Mouse (Mus musculus) MEL (cell line): Measurements from ENCODE around the gene Dgcr8. TPM values are rescaled to one million over a fixed set of nuclear protein-coding genes. Genes with fewer than 3 reads are reported as not detected.
A peak's percentile ranks its signal among the peaks of the same experiment; 100 is the strongest.
"Not testable (repeated sequence)": the region's sequence is repeated elsewhere in the genome, so short reads cannot be mapped to it uniquely, and the experiment has no call there.

Source experiments
- DNase-seq: peaks from one replicate; pipeline ENCODE4 v3.0.0; 2011; ENCODE audit warnings: low read depth, low spot score
- H3K27ac ChIP-seq: 2 replicates; pipeline ENCODE4 v1.5.1; 2012; ENCODE audit warnings: low read depth, mild to moderate bottlenecking, control low read depth, low read length, moderate library complexity; ENCODE audit not compliant: control insufficient read depth
- H3K27me3 ChIP-seq, 2 experiments: fragments of 150-350 bp in 1 of 2; sonication (generic) in 1 of 2; 2 replicates each; pipeline ENCODE4 v1.6.1; 2012; ENCODE audit warnings: low read length in 2 of 2, mild to moderate bottlenecking in 2 of 2, improper control_type of control experiment in 1 of 2, moderate library complexity in 1 of 2; ENCODE audit not compliant: insufficient read depth in 2 of 2, control insufficient read depth in 1 of 2
- H3K36me3 ChIP-seq, 2 experiments: 2 replicates each; pipeline ENCODE4 v1.6.1; 2012 to 2014; ENCODE audit warnings: low read length in 2 of 2, improper control_type of control experiment in 1 of 2, inconsistent platforms in 1 of 2, mild to moderate bottlenecking in 1 of 2; ENCODE audit not compliant: insufficient read depth in 2 of 2, control insufficient read depth in 1 of 2
- H3K4me1 ChIP-seq, 2 experiments: fragments of 150-350 bp in 1 of 2; sonication (generic) in 1 of 2; 2 replicates each; pipeline ENCODE4 v1.6.1; 2012; ENCODE audit warnings: low read length in 2 of 2, improper control_type of control experiment in 1 of 2, mild to moderate bottlenecking in 1 of 2; ENCODE audit not compliant: insufficient read depth in 2 of 2, control insufficient read depth in 1 of 2
- H3K4me3 ChIP-seq, 2 experiments: fragments of 150-350 bp in 1 of 2; sonication (generic) in 1 of 2; 2 replicates each; pipeline ENCODE4 v1.5.1; 2012; ENCODE audit warnings: low read depth in 2 of 2, low read length in 2 of 2, mild to moderate bottlenecking in 2 of 2, moderate library complexity in 2 of 2, control low read depth in 1 of 2, improper control_type of control experiment in 1 of 2; ENCODE audit not compliant: control insufficient read depth in 1 of 2, insufficient read depth in 1 of 2
- H3K79me2 ChIP-seq: 2 replicates; pipeline ENCODE4 v1.6.1; 2012; ENCODE audit warnings: mild to moderate bottlenecking, low read length, moderate library complexity; ENCODE audit not compliant: control insufficient read depth, poor library complexity, insufficient read depth
- H3K9ac ChIP-seq: 2 replicates; pipeline ENCODE4 v1.6.1; 2012; ENCODE audit warnings: low read depth, mild to moderate bottlenecking, control low read depth, low read length, moderate library complexity; ENCODE audit not compliant: control insufficient read depth, poor library complexity, severe bottlenecking
- H3K9me3 ChIP-seq: fragments of 150-350 bp; sonication (generic); replicated peaks from 2 replicates; pipeline ENCODE4 v1.6.1; 2012; ENCODE audit warnings: mild to moderate bottlenecking, low read length, improper control_type of control experiment, moderate library complexity; ENCODE audit not compliant: insufficient read depth
- CHD1 ChIP-seq: IDR thresholded peaks from 2 replicates; pipeline ENCODE4 v1.6.1; 2012; ENCODE audit warnings: low read depth, mild to moderate bottlenecking, inconsistent platforms, low read length, improper control_type of control experiment
- CHD2 ChIP-seq: IDR thresholded peaks from 2 replicates; pipeline ENCODE4 v1.6.1; 2011; ENCODE audit warnings: low read length, improper control_type of control experiment
- CTCF ChIP-seq, 3 experiments: IDR thresholded peaks in 2 of 3; conservative IDR thresholded peaks in 1 of 3; 2 replicates each; pipeline ENCODE4 v1.5.1; 2011 to 2012; ENCODE audit warnings: low read length in 3 of 3, low read depth in 2 of 3, mild to moderate bottlenecking in 2 of 3, improper control_type of control experiment in 1 of 3, inconsistent platforms in 1 of 3, mixed read lengths in 1 of 3, moderate library complexity in 1 of 3; ENCODE audit not compliant: control insufficient read depth in 1 of 3, insufficient read depth in 1 of 3, poor library complexity in 1 of 3, severe bottlenecking in 1 of 3
- E2F4 ChIP-seq: IDR thresholded peaks from 2 replicates; pipeline ENCODE4 v1.6.1; 2011; ENCODE audit warnings: low read depth, low read length, improper control_type of control experiment, borderline replicate concordance
- ELF1 ChIP-seq: IDR thresholded peaks from 2 replicates; pipeline ENCODE4 v1.6.1; 2014; ENCODE audit warnings: low read depth, mild to moderate bottlenecking, inconsistent platforms, low read length, improper control_type of control experiment, moderate library complexity
- EP300 ChIP-seq, 2 experiments: IDR thresholded peaks; 2 replicates each; pipeline ENCODE4 v1.6.1; 2011; ENCODE audit warnings: improper control_type of control experiment in 2 of 2, low read length in 2 of 2, low read depth in 1 of 2, mild to moderate bottlenecking in 1 of 2
- ETS1 ChIP-seq: IDR thresholded peaks from 2 replicates; pipeline ENCODE4 v1.6.1; 2012; ENCODE audit warnings: low read depth, mild to moderate bottlenecking, inconsistent platforms, low read length, improper control_type of control experiment, moderate library complexity
- GABPA ChIP-seq: IDR thresholded peaks from 2 replicates; pipeline ENCODE4 v1.6.1; 2012; ENCODE audit warnings: low read depth, mild to moderate bottlenecking, inconsistent platforms, low read length, improper control_type of control experiment, moderate library complexity
- GATA1 ChIP-seq: IDR thresholded peaks from 2 replicates; pipeline ENCODE4 v1.6.1; 2011; ENCODE audit warnings: low read depth, low read length, improper control_type of control experiment
- HCFC1 ChIP-seq: IDR thresholded peaks from 2 replicates; pipeline ENCODE4 v1.6.1; 2012; ENCODE audit warnings: low read depth, mild to moderate bottlenecking, inconsistent platforms, low read length, improper control_type of control experiment, moderate library complexity
- KAT2A ChIP-seq: conservative IDR thresholded peaks from 2 replicates; pipeline ENCODE4 v1.6.1; 2012; ENCODE audit warnings: low read depth, low read length, improper control_type of control experiment, inconsistent platforms
- MAFK ChIP-seq: IDR thresholded peaks from 2 replicates; pipeline ENCODE4 v1.6.1; 2011; ENCODE audit warnings: low read depth, mild to moderate bottlenecking, low read length, improper control_type of control experiment, borderline replicate concordance
- MAZ ChIP-seq: IDR thresholded peaks from 2 replicates; pipeline ENCODE4 v1.6.1; 2012; ENCODE audit warnings: low read depth, mild to moderate bottlenecking, inconsistent platforms, low read length, improper control_type of control experiment
- MEF2A ChIP-seq: IDR thresholded peaks from 2 replicates; pipeline ENCODE4 v1.6.1; 2014; ENCODE audit warnings: low read depth, mild to moderate bottlenecking, inconsistent platforms, low read length, improper control_type of control experiment; ENCODE audit not compliant: poor library complexity, insufficient replicate concordance, severe bottlenecking; ENCODE audit errors: extremely low read depth
- MXI1 ChIP-seq: IDR thresholded peaks from 2 replicates; pipeline ENCODE4 v1.6.1; 2011; ENCODE audit warnings: mild to moderate bottlenecking, low read depth, low read length, improper control_type of control experiment
- MYB ChIP-seq: IDR thresholded peaks from 2 replicates; pipeline ENCODE4 v1.6.1; 2011; ENCODE audit warnings: mild to moderate bottlenecking, low read depth, low read length, improper control_type of control experiment
- MYC ChIP-seq: IDR thresholded peaks from 2 replicates; pipeline ENCODE4 v1.6.1; 2011; ENCODE audit warnings: low read depth, mild to moderate bottlenecking, low read length, improper control_type of control experiment, moderate library complexity
- NELFE ChIP-seq: IDR thresholded peaks from 2 replicates; pipeline ENCODE4 v1.6.1; 2011; ENCODE audit warnings: low read depth, low read length, improper control_type of control experiment
- NRF1 ChIP-seq: IDR thresholded peaks from 2 replicates; pipeline ENCODE4 v1.6.1; 2014; ENCODE audit warnings: low read depth, mild to moderate bottlenecking, inconsistent platforms, low read length, improper control_type of control experiment, moderate library complexity; ENCODE audit not compliant: poor library complexity, insufficient read depth, severe bottlenecking
- POLR2A ChIP-seq, 2 experiments: IDR thresholded peaks; 2 replicates each; pipeline ENCODE4 v1.6.1; 2011 to 2012; ENCODE audit warnings: low read length in 2 of 2, mild to moderate bottlenecking in 2 of 2, control low read depth in 1 of 2, improper control_type of control experiment in 1 of 2, low read depth in 1 of 2, moderate library complexity in 1 of 2; ENCODE audit not compliant: control insufficient read depth in 1 of 2, insufficient read depth in 1 of 2, poor library complexity in 1 of 2
- POLR2AphosphoS2 ChIP-seq: IDR thresholded peaks from 2 replicates; pipeline ENCODE4 v1.6.1; 2011; ENCODE audit warnings: low read length, improper control_type of control experiment
- RAD21 ChIP-seq: IDR thresholded peaks from 2 replicates; pipeline ENCODE4 v1.6.1; 2011; ENCODE audit warnings: mild to moderate bottlenecking, low read depth, low read length, improper control_type of control experiment
- RCOR1 ChIP-seq: IDR thresholded peaks from 2 replicates; pipeline ENCODE4 v1.6.1; 2012; ENCODE audit warnings: low read depth, mild to moderate bottlenecking, inconsistent platforms, low read length, improper control_type of control experiment
- SIN3A ChIP-seq: IDR thresholded peaks from 2 replicates; pipeline ENCODE4 v1.6.1; 2012; ENCODE audit warnings: low read length, improper control_type of control experiment, inconsistent platforms
- TBP ChIP-seq: IDR thresholded peaks from 2 replicates; pipeline ENCODE4 v1.8.0; 2011; ENCODE audit warnings: low read depth, low read length, improper control_type of control experiment
- UBTF ChIP-seq: IDR thresholded peaks from 2 replicates; pipeline ENCODE4 v1.6.1; 2012; ENCODE audit warnings: low read depth, mild to moderate bottlenecking, inconsistent platforms, low read length, improper control_type of control experiment, moderate library complexity, borderline replicate concordance; ENCODE audit not compliant: insufficient read depth
- USF2 ChIP-seq, 2 experiments: IDR thresholded peaks; 2 replicates each; pipeline ENCODE4 v1.6.1; 2011 to 2012; ENCODE audit warnings: improper control_type of control experiment in 2 of 2, low read length in 2 of 2, borderline replicate concordance in 1 of 2, inconsistent platforms in 1 of 2, low read depth in 1 of 2, mild to moderate bottlenecking in 1 of 2; ENCODE audit not compliant: insufficient read depth in 1 of 2
- ZKSCAN1 ChIP-seq: IDR thresholded peaks from 2 replicates; pipeline ENCODE4 v1.6.1; 2012; ENCODE audit warnings: low read depth, mild to moderate bottlenecking, inconsistent platforms, low read length, improper control_type of control experiment, moderate library complexity
- ZNF384 ChIP-seq: IDR thresholded peaks from 2 replicates; pipeline ENCODE4 v1.6.1; 2012; ENCODE audit warnings: low read depth, mild to moderate bottlenecking, inconsistent platforms, low read length, improper control_type of control experiment
- polyA plus RNA-seq, 2 experiments: library from polyadenylated mRNA; stranded (reverse) in 1 of 2; unstranded in 1 of 2; fragments of >175 nt in 1 of 2; fragments of >200 nt in 1 of 2; gene quantifications; 2 replicates each; pipeline versions ENCODE4 v1.2.1 to v1.2.4; 2012; ENCODE audit warnings: low replicate concordance in 2 of 2, low read depth in 1 of 2; ENCODE audit not compliant: insufficient read length in 2 of 2, insufficient read depth in 1 of 2, missing spikeins in 1 of 2
- total RNA-seq: library from RNA; depleted of rRNA; stranded (reverse); fragments of 300-350 nt; gene quantifications from 2 replicates; pipeline ENCODE4 v1.2.3, GENCODE M21; 2012

Gene Dgcr8
- total and polyA plus RNA-seq, 3 experiments: 39.6 to 40.3 TPM; not detected in 1

DNA sequence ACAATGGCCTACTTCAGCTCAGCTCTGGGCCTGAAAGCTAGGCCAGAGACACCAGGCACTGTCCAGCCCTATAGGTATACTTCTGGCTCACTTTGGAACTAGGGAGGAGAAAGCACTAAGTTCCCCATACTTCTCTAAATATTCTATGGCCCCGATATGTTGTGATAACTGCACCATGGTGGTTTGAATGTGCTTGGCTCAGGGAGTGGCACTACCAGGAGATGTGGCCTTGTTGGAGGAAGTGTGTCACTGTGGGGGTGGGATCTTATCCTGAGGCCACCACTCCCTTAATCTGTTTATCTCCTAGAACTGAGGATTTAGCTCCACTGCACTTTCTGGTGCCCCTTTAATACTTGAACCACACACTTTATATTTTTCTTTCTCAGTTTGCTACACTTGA lies 19.1 kb upstream of the Dgcr8 start (continued):
- peak in 1 of 2 experiments; percentile 52; a peak in 1 of 4 replicates for TF ChIP-seq POLR2A (IDR thresholded peaks at IDR 0.05; ENCODE audit: control insufficient read depth in 1 of 2, insufficient read depth in 1 of 2, low read depth in 1 of 2, low read length in 2 of 2, poor library complexity in 1 of 2)

DNA sequence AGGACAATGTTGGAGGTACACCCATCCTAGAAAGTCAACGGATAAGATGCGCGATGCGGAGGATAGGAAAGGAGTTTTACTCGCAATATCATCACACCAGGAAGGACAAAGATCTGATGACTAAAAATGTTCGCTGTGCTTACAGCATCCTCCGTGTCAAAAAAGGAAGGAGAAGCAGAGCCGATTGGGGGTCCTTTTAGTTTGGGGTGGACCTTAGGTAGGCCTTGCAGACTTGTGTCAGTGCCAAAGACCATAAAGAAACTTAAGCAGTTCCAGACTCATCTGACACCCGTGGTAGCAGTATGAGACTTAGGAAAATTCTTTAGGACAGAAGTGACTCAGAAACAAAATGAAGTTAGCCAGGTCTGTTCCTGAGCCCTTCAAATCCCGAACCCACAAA lies 568 bp upstream of the Dgcr8 start:
- Histone ChIP-seq H3K9ac (peak overlapping the region; percentile 77), H3K27ac (peak overlapping the region; percentile 93), H3K4me3 (peak overlapping the region; percentile 67 to 72), H3K36me3 (peaks cover 9 to 17% of the 10 kb centered on the region in 2 experiments), H3K79me2 (peaks cover 41% of the 10 kb centered on the region), H3K4me1 (peaks cover 13% of the 10 kb centered on the region in 2 experiments; a peak in 3 of 4 replicates)
- H3K9me3 ChIP-seq, H3K27me3 ChIP-seq: not testable (repeated sequence)
- DNase-seq: peak; percentile 34

DNA sequence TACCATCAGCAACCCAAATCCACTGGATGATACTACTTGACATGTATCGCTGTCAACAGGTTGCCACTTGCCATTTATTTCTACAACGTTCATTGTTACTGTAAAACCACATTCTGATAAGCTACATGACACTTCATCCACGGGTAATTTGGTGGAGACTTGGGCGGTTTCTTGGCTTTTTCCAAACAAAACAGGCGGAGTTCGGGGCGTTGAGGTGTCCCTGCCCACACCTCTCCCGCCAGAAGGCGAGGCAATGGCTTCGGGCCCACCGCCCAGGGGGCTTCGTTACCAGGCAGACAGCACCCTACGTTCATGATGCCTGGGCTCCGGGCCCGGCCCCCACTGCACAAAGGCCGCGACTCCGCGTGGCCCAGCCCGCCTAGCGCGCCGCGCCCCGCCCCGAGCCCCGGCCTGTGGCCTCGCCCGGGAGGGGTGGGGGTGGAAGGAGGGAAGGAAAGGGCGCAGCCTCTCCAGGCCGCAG lies 425 bp downstream of the Dgcr8 start:
- peak overlapping the region; percentile 78 to 82 for H3K4me3 ChIP-seq
- peak; percentile 71 for DNase-seq
- peak overlapping the region; percentile 87 for H3K27ac ChIP-seq
- no peaks in the 10 kb centered on the region for H3K9me3 ChIP-seq
- H3K36me3 ChIP-seq: peaks cover 12 to 17% of the 10 kb centered on the region in 2 experiments
- no peaks in the 10 kb centered on the region for H3K27me3 ChIP-seq
- H3K79me2 ChIP-seq: peaks cover 43% of the 10 kb centered on the region
- H3K9ac ChIP-seq: peak overlapping the region; percentile 97
- H3K4me1 ChIP-seq: peaks cover 13% of the 10 kb centered on the region in 2 experiments; a peak in 3 of 4 replicates
- TF ChIP-seq CHD2 (no peak), POLR2AphosphoS2 (no peak), ZKSCAN1 (no peak), GABPA (no peak), SIN3A (peak; percentile 72), KAT2A (0 out of 2 replicates have a peak, but pooled peaks have one; percentile 30), HCFC1 (no peak), CTCF (IDR thresholded peaks at IDR 0.05 in 2 of 3, conservative IDR thresholded peaks at IDR 0.05 in 1 of 3; ENCODE audit: control insufficient read depth in 1 of 3, insufficient read depth in 1 of 3, low read depth in 2 of 3, low read length in 3 of 3, poor library complexity in 1 of 3, severe bottlenecking in 1 of 3) (no peak), ELF1 (no peak), RCOR1 (no peak), CHD1 (no peak), MAZ (peak; percentile 80), ZNF384 (no peak), MXI1 (peak; percentile 90), MYB (no peak), EP300 (IDR thresholded peaks at IDR 0.05; ENCODE audit: low read depth in 1 of 2, low read length in 2 of 2) (peak in 1 of 2 experiments; percentile 20; a peak in 1 of 4 replicates), USF2 (IDR thresholded peaks at IDR 0.05; ENCODE audit: borderline replicate concordance in 1 of 2, insufficient read depth in 1 of 2, low read depth in 1 of 2, low read length in 2 of 2) (no peak), UBTF (peak; percentile 96; the same call in 1 of the 2 replicates), ETS1 (peak; percentile 51), NELFE (0 out of 2 replicates have a peak, but pooled peaks have one; percentile 9), GATA1 (0 out of 2 replicates have a peak, but pooled peaks have one; percentile 8), MEF2A (no peak), MAFK (no peak), RAD21 (no peak), NRF1 (no peak), TBP (0 out of 2 replicates have a peak, but pooled peaks have one; percentile 34), MYC (no peak), E2F4 (no peak)
